Mouse (Mus musculus) skeletal muscle tissue, adult 2 months (tissue): ENCODE measurements around the gene Tgif1.

ENCODE experiments used
- DNase-seq: peaks from one replicate; pipeline ENCODE4 v3.0.0-alpha.2; 2012; ENCODE audit warnings: low read depth, low spot score

Tgif1 gene

GRCm38 (mm10) chr17:70807885-70808284 lies 45.5 kb downstream of the Tgif1 start:
- no peak for DNase-seq

GRCm38 (mm10) chr17:70806600-70806999 lies 46.7 kb downstream of the Tgif1 start:
- DNase-seq = no peak

- no peak for DNase-seq
Measured at GRCm38 (mm10) chr17:70805866-70806265, 47.5 kb downstream of the Tgif1 start.

- no peak for DNase-seq
Measured at GRCm38 (mm10) chr17:70802022-70802421, 51.3 kb downstream of the Tgif1 start.

- DNase-seq = no peak
Measured at GRCm38 (mm10) chr17:70799266-70799665, 54.1 kb downstream of the Tgif1 start.

- no peak for DNase-seq
Measured at GRCm38 (mm10) chr17:70797773-70798045, 55.6 kb downstream of the Tgif1 start.

GRCm38 (mm10) chr17:70796940-70797772 lies 56.2 kb downstream of the Tgif1 start:
- DNase-seq = no peak

- DNase-seq = no peak
Measured at GRCm38 (mm10) chr17:70795196-70795595, 58.1 kb downstream of the Tgif1 start.

GRCm38 (mm10) chr17:70794722-70795121 lies 58.6 kb downstream of the Tgif1 start:
- no peak for DNase-seq

- DNase-seq = peak; percentile 17
Measured at GRCm38 (mm10) chr17:70794291-70794690, 59.1 kb downstream of the Tgif1 start.
